Mouse (Mus musculus) erythroblast, embryonic 14.5 days (primary cell): ENCODE measurements around the gene Ccdc183.

Experiments
- GATA1 ChIP-seq: IDR thresholded peaks from 2 replicates; pipeline ENCODE4 v1.6.1; 2012; ENCODE audit warnings: low read length, inconsistent platforms, mixed read lengths
- TAL1 ChIP-seq: IDR thresholded peaks from 3 replicates; pipeline ENCODE4 v1.6.1; 2012; ENCODE audit warnings: low read length, inconsistent platforms, mixed read lengths

GRCm38 (mm10) chr2:25560551-25560950 is 56.9 kb downstream of the Ccdc183 start:
- TF ChIP-seq TAL1 = no peak
- no peak for TF ChIP-seq GATA1
